Mouse (Mus musculus) stomach, postnatal 0 days (tissue): ENCODE data around the gene Rps6kc1. TPM values are rescaled to one million over a fixed set of nuclear protein-coding genes. Genes with fewer than 3 reads are reported as not detected.

Source experiments
- ATAC-seq: fragments of 200-750 bp; cut with Nextera tagmentation; 2 replicates; pipeline ENCODE4 v1.8.0; 2017; ENCODE audit not compliant: low FRiP score, low TSS enrichment
- DNase-seq: peaks from one replicate; pipeline ENCODE4 v3.0.0-alpha.2; 2016; ENCODE audit warnings: low spot score
- H3K27ac ChIP-seq: fragments of 300-500 bp; sonication (generic); replicated peaks from 2 replicates; pipeline ENCODE4 v1.5.1; 2014; ENCODE audit warnings: mild to moderate bottlenecking, control low read depth
- H3K27me3 ChIP-seq: fragments of 300-500 bp; sonication (generic); 2 replicates; pipeline ENCODE4 v1.6.1; 2014; ENCODE audit warnings: low read length; ENCODE audit not compliant: control insufficient read depth, insufficient read depth
- H3K36me3 ChIP-seq: fragments of 300-500 bp; sonication (generic); 2 replicates; pipeline ENCODE4 v1.6.1; 2014; ENCODE audit warnings: low read length, mixed read lengths; ENCODE audit not compliant: control insufficient read depth, insufficient read depth
- H3K4me1 ChIP-seq: fragments of 300-500 bp; sonication (generic); replicated peaks from 2 replicates; pipeline ENCODE4 v1.6.1; 2014; ENCODE audit warnings: antibody characterized with exemption; ENCODE audit not compliant: control insufficient read depth, insufficient read depth
- H3K4me2 ChIP-seq: fragments of 300-500 bp; sonication (generic); replicated peaks from 2 replicates; pipeline ENCODE4 v1.6.1; 2014; ENCODE audit warnings: low read depth, mild to moderate bottlenecking, control low read depth, moderate library complexity
- H3K4me3 ChIP-seq: fragments of 300-500 bp; sonication (generic); 2 replicates; pipeline ENCODE4 v1.5.1; 2014; ENCODE audit warnings: low read depth, low read length, control low read depth
- H3K9ac ChIP-seq: fragments of 300-500 bp; sonication (generic); 2 replicates; pipeline ENCODE4 v1.6.1; 2014; ENCODE audit warnings: mild to moderate bottlenecking, low read length, control low read depth, mixed read lengths
- H3K9me3 ChIP-seq: fragments of 300-500 bp; sonication (generic); 2 replicates; pipeline ENCODE4 v1.6.1; 2016; ENCODE audit warnings: low read length; ENCODE audit not compliant: control insufficient read depth
- CTCF ChIP-seq: IDR thresholded peaks from 2 replicates; pipeline ENCODE4 v1.5.1; 2016; ENCODE audit warnings: antibody characterized with exemption, low read depth, mild to moderate bottlenecking, moderate library complexity
- EP300 ChIP-seq: optimal IDR thresholded peaks from 2 replicates; pipeline ENCODE3; 2016; ENCODE audit warnings: antibody characterized with exemption
- WGBS: fragments of 180-500 bp; shearing (Covaris S2); extraction: QIAGEN DNeasy Blood & Tissue Kit; methylation state at CpG from one replicate; pipeline ENCODE4 v1.1.7; 2014; 5-methylcytosine and 5-hydroxymethylcytosine counted together
- polyA plus RNA-seq: library from polyadenylated mRNA; unstranded; fragments of >200 nt; fragmentation: Nextera tagmentation; extraction: Ambion mirVana; gene quantifications from 2 replicates; pipeline ENCODE4 v1.2.1, GENCODE M21; 2015

The Rps6kc1 gene
- polyA plus RNA-seq, 1 experiment from 2014 or later, result 4.5 TPM

GRCm38 (mm10) chr1:190831839-190832497, 79.6 kb downstream of the Rps6kc1 start:
- Histone ChIP-seq H3K9me3 (no peaks in the 10 kb centered on the region), H3K27me3 (no peaks in the 10 kb centered on the region), H3K4me3 (no peak overlapping the region; the same call in 1 of the 2 replicates), H3K4me2 (no peak overlapping the region), H3K36me3 (no peaks in the 10 kb centered on the region), H3K4me1 (no peaks in the 10 kb centered on the region), H3K9ac (no peak overlapping the region), H3K27ac (no peak overlapping the region)
- peak; percentile 83 for TF ChIP-seq CTCF
- no peak for TF ChIP-seq EP300
- 36% methylated on average over 10 of the region's 10 CpGs for WGBS
- DNase-seq, result peak; percentile 61
- ATAC-seq, result peak; percentile 53; the same call in 1 of the 2 replicates

- no peak overlapping the region for H3K9ac ChIP-seq
- 55% methylated on average over 9 of the region's 9 CpGs for WGBS
- DNase-seq, result no peak
- TF ChIP-seq CTCF, result no peak
- TF ChIP-seq EP300, result no peak
- H3K4me1 ChIP-seq, result no peaks in the 10 kb centered on the region
- no peak for ATAC-seq
- no peaks in the 10 kb centered on the region for H3K36me3 ChIP-seq
- H3K27ac ChIP-seq, result no peak overlapping the region
- H3K9me3 ChIP-seq, result no peaks in the 10 kb centered on the region
- no peak overlapping the region for H3K4me3 ChIP-seq
- no peak overlapping the region for H3K4me2 ChIP-seq
- no peaks in the 10 kb centered on the region for H3K27me3 ChIP-seq
Measured at GRCm38 (mm10) chr1:190826486-190827034, 85.0 kb downstream of the Rps6kc1 start.

- Histone ChIP-seq H3K9me3 (no peaks in the 10 kb centered on the region), H3K4me1 (no peaks in the 10 kb centered on the region), H3K27ac (no peak overlapping the region), H3K4me3 (no peak overlapping the region), H3K36me3 (no peaks in the 10 kb centered on the region), H3K9ac (no peak overlapping the region), H3K27me3 (no peaks in the 10 kb centered on the region), H3K4me2 (no peak overlapping the region)
- WGBS, result 89% methylated on average over 4 of the region's 4 CpGs
- ATAC-seq, result no peak
- no peak for DNase-seq
- TF ChIP-seq EP300 (no peak), CTCF (no peak)
Measured at GRCm38 (mm10) chr1:190823745-190824144, 87.8 kb downstream of the Rps6kc1 start.

- Histone ChIP-seq H3K9ac (no peak overlapping the region), H3K4me1 (no peaks in the 10 kb centered on the region), H3K4me3 (no peak overlapping the region), H3K36me3 (no peaks in the 10 kb centered on the region), H3K9me3 (no peaks in the 10 kb centered on the region), H3K27ac (no peak overlapping the region), H3K27me3 (no peaks in the 10 kb centered on the region), H3K4me2 (no peak overlapping the region)
- DNase-seq, result no peak
- WGBS, result 80% methylated on average over 11 of the region's 11 CpGs
- TF ChIP-seq CTCF (no peak), EP300 (no peak)
- no peak for ATAC-seq
Measured at GRCm38 (mm10) chr1:190816141-190816540, 95.4 kb downstream of the Rps6kc1 start.

GRCm38 (mm10) chr1:190810408-190810807, 101.2 kb downstream of the Rps6kc1 start:
- Histone ChIP-seq H3K27me3 (no peaks in the 10 kb centered on the region), H3K9me3 (no peaks in the 10 kb centered on the region), H3K4me2 (no peak overlapping the region), H3K9ac (no peak overlapping the region), H3K36me3 (peaks cover 2% of the 10 kb centered on the region; the same call in 1 of the 2 replicates), H3K27ac (no peak overlapping the region), H3K4me3 (no peak overlapping the region), H3K4me1 (no peaks in the 10 kb centered on the region)
- TF ChIP-seq CTCF (peak; percentile 20; the same call in 1 of the 2 replicates), EP300 (no peak)
- ATAC-seq, result no peak
- no peak for DNase-seq
- WGBS, result 81% methylated on average over 6 of the region's 6 CpGs

DNA sequence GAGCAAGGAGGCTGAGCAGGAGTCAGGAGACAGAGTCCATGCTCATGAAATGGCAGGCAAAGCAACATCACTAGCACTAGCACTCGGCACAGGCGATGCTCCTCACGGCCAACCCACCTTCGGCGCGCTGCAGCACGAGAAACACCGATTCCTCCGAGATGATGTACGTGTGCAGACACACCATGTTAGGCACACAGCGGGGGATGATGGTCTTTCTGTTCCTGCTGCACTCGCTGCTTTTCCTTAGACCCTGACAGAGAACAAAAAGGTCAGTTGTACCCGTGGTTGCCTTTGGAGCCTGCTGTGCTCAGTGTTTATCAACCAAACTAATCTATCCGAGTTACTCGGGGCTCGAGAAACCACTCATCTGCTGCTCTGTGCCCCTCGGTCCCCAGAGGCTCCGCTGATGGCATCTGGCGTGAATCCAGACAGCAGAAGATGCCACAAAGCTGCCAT, 102.8 kb downstream of the Rps6kc1 start:
- H3K4me3 ChIP-seq, result no peak overlapping the region
- H3K4me2 ChIP-seq, result no peak overlapping the region
- 73% methylated on average over 19 of the region's 19 CpGs for WGBS
- H3K36me3 ChIP-seq, result peaks cover 2% of the 10 kb centered on the region; the same call in 1 of the 2 replicates
- H3K4me1 ChIP-seq, result no peaks in the 10 kb centered on the region
- H3K27me3 ChIP-seq, result no peaks in the 10 kb centered on the region
- H3K9me3 ChIP-seq, result no peaks in the 10 kb centered on the region
- DNase-seq, result no peak
- no peak for ATAC-seq
- H3K27ac ChIP-seq, result no peak overlapping the region
- TF ChIP-seq CTCF (no peak), EP300 (no peak)
- H3K9ac ChIP-seq, result no peak overlapping the region
